Mouse (Mus musculus) cerebellum, postnatal 4 days (tissue): ENCODE measurements at regions not wholly inside any gene's neighbourhood (a gene's known extent, or its start where the extent isn't known, plus 50 kb on each side); places are given as distances from the start of the nearest gene placed in this dataset.

Experiments
- DNase-seq, 2 experiments: peaks; one replicate each; pipeline ENCODE4 v3.0.0; 2022; ENCODE audit warnings: low spot score in 2 of 2, mixed read lengths in 1 of 2

DNA sequence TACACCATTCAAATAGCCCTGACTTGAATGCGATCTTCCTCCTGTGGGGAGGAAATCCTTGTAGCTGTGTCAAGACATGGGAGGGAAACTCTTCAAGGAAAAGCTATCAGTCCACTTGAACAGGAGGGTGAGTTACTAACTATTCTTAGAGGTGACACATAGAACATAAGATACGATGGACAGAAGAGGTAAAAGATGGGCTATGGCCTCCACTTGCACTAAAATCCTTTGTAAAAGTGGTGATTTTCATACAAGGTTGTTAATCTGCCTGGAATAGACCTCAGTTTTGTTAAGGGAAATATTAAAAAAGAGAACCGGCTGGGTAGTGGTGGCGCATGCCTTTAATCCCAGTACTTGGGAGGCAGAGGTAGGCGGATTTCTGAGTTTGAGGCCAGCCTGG is 102.1 kb upstream of the Cpm start:
- DNase-seq = no peak

DNA sequence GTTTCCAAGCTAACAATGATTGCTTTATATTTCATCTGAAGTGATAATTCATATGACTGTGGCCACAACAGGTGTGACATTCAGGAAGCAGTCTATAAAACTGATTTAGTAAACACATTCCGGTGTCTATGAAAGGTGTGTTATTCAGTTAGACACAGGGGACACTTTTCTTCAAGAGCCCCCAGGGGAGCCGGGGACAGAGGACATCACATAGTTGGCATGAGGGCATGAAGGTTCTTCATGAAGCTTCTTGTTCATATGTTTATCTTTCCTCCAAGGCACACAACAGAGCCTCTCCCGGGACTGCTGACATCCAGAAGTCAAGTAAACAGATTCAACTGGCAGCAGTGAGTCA is 102.5 kb upstream of the Cpm start:
- no peak for DNase-seq

GRCm38 (mm10) chr10:117526008-117526833 is 103.1 kb upstream of the Cpm start:
- no peak for DNase-seq

GRCm38 (mm10) chr10:117525608-117526007 is 103.7 kb upstream of the Cpm start:
- no peak for DNase-seq

DNA sequence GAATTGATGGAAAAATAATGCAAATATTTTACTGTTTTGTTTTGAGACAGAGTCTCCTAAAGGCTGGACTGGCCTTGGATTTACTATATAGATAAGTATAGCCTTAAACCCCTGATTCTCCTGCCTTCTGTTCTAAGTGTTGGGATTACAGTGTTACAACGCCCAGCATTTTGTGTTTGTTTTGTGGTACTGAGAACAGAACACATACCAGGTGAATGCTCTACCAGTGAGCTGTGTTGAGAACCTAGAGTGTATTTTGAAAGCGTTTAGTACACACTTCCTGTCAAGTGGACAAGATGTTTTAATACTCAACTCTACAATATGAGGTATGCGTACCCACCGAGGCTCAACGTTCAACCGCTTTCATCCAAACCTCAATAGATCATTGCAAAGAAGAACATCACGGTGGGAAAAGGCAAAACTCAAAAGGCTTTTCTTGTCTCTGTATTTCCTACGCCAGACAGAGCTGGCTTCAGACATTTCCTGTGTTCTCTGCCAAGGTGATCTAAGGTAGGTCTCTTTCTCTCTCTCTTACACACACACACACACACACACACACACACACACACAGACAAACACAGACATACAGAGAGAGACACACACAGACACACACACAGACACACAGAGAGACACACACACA is 104.3 kb upstream of the Cpm start:
- no peak for DNase-seq

GRCm38 (mm10) chr10:117524101-117524500 is 105.2 kb upstream of the Cpm start:
- DNase-seq = no peak

DNA sequence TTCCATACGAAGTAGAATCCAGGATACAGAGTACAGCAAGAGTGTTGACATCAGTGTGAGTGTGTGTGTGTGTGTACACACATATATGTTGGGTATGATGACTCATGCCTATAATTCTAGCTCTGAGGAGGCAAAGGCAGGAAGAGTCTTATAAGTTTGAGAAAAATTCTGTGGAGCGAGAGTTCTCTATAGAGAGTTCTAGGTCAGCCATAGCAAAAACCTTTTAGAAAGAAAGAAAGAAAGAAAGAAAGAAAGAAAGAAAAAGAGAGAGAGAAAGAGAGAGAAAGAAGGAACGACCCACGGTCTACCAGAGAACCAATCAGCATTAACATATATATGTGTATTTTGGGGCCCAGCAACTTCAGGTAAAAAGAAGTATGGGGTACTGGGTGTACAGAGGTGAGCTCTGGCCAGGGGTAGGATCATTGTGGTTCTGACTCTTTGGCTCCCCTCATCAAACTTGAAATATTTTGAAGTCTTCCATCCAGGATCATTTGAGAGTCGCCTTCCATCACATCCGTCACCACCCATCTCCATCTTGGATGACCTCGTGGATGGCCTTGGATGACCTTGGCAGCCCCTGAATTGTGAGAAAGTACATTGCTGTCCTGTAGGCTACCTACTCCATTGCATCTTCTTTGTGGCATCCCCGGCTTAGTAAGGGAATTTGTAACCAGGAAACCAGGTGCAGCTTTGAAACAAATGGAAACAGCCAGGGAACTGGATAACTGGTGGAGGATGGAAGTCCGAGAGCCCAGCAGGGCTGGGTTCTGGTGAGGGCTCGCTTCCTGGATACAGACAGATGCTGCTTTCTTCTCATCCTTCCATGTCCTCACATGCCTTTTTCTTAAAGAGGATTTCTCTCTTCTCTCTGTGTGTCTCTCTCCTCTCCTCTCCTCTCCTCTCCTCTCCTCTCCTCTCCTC is 106.1 kb upstream of the Cpm start:
- DNase-seq = no peak

DNA sequence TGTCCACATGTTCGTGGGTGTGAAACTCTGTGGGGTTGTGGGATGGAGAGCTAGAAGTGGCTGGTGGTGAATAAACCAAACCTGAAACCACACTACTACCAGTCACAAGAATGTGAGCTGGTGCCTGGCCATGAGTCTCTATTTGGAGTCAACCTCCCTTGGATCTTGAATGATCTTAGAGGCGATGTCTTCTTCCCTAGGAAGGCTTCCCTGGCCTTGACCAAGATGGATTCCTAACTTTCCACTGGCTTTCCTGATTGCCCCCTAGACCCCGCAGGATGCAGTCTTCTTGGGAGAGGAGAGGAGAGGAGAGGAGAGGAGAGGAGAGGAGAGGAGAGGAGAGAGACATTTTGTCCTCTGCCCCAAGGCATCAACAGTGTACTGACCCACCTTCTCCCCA is 106.9 kb upstream of the Cpm start:
- no peak for DNase-seq

- no peak for DNase-seq
These were observed 107.7 kb upstream of the Cpm start for GRCm38 (mm10) chr10:117521315-117522270.

DNA sequence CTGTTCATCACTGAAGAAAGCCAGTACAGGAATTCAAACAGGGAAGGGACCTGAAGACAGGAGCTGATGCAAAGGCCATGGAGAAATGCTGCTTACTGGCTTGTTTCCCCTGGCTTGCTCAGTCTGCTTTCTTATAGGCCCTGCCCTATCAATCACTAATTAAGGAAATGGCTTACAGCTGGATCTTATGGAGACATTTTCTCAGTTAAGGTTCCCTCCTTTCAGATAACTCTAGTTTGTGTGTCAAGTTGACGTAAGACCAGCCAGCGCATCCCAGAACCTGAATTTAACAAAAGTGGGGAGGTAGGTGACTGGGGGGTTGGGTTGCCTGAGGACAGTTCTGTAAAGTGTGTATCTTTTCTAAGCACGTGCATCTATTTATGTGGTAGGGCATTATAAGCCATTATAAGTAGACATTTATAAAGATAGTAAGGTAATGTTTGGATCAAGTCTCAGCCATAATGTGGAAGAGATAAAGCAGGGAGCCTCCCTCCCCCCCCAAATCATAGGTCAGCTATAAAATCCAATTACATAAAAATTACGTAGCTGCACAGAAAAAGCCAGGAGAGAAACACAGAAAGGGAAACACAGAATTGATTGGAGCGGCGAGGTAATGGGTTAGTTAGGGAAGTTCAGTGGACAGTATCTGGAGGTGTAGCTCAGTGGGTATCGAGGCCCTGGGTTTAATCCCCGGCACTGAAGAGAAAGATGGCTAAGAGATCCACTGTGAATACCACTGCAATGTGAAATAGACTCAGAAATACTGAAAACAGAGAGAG is 108.6 kb upstream of the Cpm start:
- no peak for DNase-seq

- DNase-seq = no peak
These were observed 109.4 kb upstream of the Cpm start for GRCm38 (mm10) chr10:117519670-117520535.

DNA sequence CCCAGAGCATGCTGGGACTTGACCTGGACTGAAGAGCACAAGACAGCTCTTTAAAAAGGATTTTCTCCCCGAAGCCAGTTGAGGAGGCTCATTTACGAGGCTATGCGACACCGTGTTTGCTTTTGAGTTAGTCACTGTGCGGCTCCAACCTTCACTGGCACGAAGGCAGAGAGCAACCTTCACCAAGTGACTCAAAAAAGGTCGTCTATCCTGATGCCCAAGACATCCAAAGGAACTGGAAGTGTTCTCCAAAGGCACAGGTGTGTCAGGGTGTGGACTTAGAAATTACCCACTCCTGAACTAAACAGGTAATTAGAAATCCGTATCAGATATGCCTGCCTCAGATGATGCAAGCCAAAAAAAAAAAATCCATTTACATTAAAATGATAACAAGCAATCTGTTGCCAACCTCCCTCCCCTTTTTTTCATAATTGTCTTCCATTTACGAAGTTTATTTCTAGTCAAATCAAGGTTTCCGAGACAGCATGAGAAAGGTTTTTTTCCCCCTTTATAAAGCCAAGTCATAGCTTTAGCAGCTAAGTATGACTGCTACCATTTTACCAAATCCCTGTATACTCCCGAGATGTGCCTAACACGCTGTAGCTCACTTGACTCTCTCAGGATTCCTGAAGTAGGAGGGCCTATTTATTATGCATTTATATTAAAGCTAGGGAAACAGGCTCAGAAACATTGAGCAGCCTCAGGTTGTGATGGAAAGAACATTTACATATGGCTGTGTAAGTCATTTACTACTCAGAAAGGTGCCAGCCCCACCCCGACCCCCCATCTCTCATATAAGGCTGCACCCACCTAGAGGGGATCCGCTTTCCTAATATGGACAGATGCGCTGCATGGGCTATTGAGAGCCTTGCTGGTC is 110.3 kb upstream of the Cpm start:
- DNase-seq = no peak

DNA sequence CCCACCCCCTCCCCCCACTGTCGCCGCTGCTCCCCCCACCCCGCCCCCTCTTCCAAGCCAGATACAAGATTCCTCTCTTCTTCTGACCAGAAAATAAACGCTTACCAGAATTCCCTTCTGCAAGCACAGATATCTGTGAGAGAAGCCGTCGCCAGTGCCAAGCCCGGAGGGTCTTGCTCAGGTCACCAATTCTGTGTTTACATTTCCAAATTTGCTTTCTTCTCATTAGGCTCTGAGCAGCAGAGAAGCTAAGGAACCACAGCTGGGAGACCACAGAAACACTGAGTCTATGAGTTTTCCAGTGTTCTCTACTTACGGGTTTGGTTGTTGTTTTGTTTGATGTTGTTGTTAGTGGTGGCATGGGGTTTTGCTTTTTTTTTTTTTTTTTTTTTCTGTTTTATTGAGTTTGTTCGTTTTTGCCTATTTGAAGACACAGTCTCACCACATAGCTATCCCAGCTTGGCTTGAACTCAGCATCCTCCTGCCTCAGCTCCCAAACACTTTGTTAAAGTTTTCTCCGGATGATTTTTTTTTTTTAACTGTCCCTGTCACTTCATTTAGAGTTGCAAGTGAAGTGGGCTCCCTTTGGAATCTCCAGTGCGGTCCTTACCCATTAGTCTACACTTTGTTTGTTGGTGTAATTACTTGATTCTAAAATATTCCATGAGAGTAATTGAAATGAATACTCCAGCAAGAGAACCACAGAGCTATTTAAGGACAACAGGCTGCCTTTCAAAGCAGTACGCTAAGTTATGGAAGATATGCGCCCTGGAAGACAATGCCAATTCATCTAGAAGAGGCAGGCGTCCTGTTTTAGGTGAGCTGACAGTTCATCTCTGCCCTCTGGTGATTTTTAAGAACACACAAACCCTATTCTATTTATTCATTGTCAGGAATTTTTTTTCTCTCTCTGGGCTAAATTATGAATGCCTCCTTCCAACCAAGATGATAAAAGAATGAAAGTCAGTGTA is 111.2 kb upstream of the Cpm start:
- DNase-seq = no peak

DNA sequence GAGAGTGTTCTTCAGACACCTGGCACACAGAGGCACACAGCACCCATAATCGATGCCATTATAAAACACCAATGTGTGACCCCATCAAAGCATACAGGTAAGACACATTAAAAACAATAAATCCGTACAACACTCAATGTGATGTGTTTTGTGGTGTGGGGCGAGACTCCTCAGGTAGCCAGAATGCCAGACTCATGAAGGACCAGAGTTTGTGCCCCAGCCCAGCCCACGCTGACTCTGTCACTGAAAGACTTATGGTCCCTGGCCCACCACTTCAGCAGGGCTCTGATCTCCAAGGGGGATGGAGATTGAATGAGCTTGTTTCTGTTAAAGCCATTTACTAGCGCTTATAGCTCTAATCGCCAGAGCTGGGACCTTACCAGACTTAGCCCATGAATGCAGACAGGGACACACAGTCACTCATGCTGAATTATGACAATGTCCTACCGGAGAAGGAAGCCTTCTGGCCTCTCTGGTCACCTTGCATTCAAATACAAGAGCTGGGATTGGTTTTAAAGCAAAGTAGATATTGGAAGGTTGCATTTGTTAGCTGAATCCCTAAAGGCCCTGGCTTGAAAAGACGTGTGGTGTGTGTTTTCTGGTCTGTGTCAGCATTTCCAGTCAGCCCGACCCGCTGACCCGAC is 112.1 kb upstream of the Cpm start:
- DNase-seq = no peak

DNA sequence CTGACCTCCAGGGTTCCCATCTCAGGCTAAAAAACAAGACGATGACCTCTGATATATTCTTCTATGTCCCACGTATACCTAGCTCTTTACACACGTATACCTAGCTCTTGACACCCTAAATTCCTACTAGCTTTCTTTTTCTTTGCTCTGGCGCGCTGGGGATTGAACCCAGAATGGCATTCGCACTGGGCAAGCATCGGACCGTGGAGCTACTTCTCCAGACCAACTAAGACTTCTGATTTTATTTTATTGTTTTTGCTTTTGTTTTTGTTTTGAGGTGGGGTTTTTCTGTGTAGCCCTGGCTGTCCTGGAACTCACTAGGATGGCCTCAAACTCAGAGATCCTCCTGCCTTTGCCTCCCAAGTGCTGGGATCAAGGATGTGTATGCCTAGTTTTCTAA is 112.8 kb upstream of the Cpm start:
- DNase-seq = no peak

DNA sequence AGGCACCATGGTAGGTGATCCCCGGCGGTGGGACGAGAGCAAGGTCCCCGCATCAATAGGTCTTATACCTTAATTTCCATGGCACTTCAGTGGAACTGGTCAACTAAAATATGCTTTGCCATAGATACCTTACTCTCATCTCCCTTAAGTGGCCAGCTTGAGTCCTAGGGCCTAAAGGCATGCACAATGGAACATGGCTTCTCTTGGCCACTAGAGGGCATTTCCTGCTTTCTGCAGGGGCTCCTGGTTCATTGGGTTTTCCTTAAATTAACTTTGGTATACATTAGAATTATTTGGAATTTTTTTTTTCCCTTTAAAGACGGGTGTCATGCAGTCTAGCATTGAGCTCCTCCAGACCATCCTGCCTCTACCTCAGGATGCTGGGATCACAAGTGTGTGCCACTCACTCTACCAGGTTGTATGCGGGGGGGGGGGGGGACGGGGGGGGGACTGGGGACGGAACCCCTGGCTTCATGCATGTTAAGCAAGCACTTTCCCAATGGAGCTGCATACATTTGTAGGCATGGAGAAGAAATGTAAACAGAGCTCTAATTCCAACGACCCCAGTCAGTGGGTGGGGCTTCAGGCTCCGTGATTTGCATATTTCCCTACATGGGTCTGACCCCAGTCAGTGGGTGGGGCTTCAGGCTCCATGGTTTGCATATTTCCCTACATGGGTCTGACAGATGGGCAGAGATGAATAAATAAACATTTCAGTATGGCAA is 113.4 kb upstream of the Cpm start:
- peak in 1 of 2 experiments; percentile 9 for DNase-seq
